Mouse (Mus musculus) gastrocnemius, postnatal 36 days (tissue): ENCODE measurements around the gene Esrrg. TPM values are rescaled to one million over a fixed set of nuclear protein-coding genes. Genes with fewer than 3 reads are reported as not detected.

Source experiments
- DNase-seq, 2 experiments: peaks; one replicate each; pipeline ENCODE4 v3.0.0; 2022
- intact Hi-C: fragments of 180-260 bp; cut with DNase I; formaldehyde crosslinking; loops from one replicate; pipeline ENCODE4 v1.15.1; 2025
- long read RNA-seq, 2 experiments: library from polyadenylated mRNA; stranded (forward); transcript quantifications; one replicate each; pipeline ENCODE4 v2.0.0; 2021
- total RNA-seq, 2 experiments: library from RNA; stranded (reverse); gene quantifications; 2 replicates each; pipeline ENCODE4 v1.2.3; 2021

The Esrrg gene
- total RNA-seq = 10 to 100 TPM; 18.5 to 30.4 TPM
- long read RNA-seq, experiment 1, partial matches to known transcripts = 2 of 9 reads
- long read RNA-seq, experiment 1, other reads (novel, unspliced or antisense) = 7 of 9 reads
- long read RNA-seq, experiment 2, partial matches to known transcripts = 2 of 17 reads
- long read RNA-seq, experiment 2, other reads (novel, unspliced or antisense) = 15 of 17 reads

- DNase-seq = no peak
- intact Hi-C loops = no loop called here
Measured at GRCm38 (mm10) chr1:187608261-187608921, at the start of gene Esrrg. Esrrg (plus strand) TSS chr1:187608791.

GRCm38 (mm10) chr1:187583982-187584381 lies 24.6 kb upstream of the Esrrg start:
- no peak for DNase-seq
- intact Hi-C loops = no loop called here

DNA sequence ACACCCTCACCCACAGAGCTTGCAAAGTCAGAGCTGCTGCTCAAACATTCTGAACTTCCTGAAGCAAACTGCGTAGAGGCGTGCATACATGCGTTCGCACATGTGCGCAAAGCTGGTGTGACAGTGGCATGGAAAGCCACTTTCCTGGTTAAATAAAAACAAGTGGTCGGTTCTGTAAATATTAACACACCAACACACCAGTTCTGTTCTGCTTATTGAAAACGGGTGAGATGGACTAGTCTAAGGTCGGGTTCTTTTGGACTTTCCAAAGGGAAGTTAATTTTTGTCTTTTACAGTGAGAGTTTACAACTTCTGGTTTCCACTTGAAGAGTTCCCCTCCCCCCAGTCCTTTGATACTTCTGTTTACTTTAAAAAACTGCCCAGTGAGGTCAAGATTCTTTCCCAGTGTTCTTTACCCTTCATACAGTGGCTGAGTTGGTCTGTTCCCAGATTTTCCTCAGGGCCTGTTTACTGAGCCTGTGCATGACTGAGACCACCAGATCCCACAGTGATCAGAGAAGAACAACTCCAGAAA lies 22.0 kb upstream of the Esrrg start:
- intact Hi-C loops = no loop called here
- no peak for DNase-seq

GRCm38 (mm10) chr1:187602942-187603341 lies 5.6 kb upstream of the Esrrg start:
- intact Hi-C loops = no loop called here
- DNase-seq = no peak

DNA sequence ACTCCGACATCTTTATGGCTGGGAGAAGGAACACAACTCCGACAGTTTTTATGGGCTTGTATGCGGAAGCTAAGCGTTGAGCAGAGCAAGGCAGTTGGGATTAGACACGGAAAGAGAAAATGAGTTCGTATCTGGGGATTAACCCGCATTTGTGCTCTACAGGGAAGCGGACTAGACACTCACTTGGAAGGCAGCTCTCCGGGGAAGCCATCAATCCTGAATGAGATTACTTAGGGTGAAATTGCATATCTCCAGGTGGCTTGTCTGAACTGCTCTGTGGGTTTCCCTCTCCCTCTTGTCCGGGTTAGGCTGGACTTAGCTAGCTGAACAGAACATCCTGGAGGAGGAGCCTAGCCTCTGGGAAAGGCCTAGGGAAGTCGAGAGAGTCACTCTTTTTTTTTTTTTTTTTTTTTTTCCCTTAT lies 4.5 kb upstream of the Esrrg start:
- DNase-seq = no peak
- intact Hi-C loops = no loop called here

DNA sequence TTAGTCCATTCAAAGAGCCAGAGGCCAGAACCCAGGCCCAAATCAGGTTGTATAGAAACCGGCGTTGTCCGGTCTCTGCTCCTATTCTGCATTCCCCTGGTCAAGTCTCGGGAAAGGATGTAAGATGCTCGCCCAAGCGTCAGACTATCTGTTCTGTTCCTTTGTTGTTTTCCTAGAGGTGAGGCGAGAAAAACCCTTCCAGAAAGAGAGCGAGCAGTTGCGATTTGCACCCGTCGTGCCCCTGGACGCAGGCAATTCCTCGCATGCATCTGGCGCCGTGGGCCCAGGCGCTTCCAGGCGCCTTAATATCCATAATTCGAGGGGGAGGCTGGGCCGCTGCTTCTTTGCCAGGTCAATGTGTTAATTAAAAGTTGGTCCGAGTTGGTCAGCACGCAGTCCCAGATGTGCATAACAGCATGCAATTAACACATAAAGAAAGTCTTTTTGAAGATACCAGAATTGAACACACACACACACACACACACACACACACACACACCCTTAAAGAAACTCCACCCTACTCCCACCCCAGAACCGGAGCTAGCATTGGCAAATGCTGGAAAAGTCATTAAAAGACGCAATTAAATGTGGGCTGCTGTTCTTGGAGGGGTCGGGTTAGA lies 3.8 kb upstream of the Esrrg start:
- intact Hi-C loops = no loop called here

DNA sequence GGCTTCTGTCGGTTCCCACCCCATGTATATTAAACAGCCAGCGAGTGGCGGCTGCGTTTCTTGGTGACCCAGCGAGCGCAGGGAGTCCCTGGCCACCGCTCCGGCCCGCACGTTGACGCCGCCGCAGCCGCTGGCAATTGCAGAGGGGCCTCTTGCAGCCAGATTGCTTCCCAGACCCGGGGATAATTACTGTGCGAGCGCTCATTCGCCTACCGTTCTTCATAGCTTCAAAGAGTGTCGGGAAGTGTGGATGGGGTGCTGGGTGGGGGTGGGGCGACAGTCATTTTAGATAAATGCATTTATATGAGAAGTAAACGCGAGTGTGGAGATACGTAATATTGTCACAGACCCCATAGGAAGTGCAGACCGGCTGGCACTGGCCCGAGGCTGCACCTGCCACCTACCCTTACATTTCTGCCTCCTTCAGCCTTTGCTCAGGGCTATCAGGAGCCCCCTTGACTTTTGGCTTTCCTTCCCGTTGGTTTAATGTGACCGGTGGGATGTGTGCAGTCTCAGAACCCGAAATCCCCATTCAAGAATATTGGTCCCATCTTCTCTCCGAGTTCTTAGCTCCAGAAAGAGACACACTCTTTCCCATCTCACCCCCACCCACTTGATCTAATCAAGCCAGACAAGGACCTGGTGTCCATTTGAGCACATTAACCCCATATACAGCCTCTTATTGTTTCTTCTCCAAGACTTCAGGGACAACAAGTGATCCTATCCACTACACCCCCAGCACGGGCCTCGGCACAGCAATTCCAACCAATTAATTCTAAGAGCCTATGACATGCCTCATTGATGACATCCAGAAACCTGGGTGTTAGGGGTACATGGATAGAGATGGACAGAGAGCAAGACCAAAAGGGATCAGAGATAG lies 3.0 kb upstream of the Esrrg start:
- no peak for DNase-seq
- intact Hi-C loops = no loop called here

More for the DNA sequence above, 3.8 kb upstream of the Esrrg start:
- DNase-seq = no peak

- intact Hi-C loops = no loop called here
- DNase-seq = no peak
Measured at GRCm38 (mm10) chr1:187606271-187607040, 2.1 kb upstream of the Esrrg start.

DNA sequence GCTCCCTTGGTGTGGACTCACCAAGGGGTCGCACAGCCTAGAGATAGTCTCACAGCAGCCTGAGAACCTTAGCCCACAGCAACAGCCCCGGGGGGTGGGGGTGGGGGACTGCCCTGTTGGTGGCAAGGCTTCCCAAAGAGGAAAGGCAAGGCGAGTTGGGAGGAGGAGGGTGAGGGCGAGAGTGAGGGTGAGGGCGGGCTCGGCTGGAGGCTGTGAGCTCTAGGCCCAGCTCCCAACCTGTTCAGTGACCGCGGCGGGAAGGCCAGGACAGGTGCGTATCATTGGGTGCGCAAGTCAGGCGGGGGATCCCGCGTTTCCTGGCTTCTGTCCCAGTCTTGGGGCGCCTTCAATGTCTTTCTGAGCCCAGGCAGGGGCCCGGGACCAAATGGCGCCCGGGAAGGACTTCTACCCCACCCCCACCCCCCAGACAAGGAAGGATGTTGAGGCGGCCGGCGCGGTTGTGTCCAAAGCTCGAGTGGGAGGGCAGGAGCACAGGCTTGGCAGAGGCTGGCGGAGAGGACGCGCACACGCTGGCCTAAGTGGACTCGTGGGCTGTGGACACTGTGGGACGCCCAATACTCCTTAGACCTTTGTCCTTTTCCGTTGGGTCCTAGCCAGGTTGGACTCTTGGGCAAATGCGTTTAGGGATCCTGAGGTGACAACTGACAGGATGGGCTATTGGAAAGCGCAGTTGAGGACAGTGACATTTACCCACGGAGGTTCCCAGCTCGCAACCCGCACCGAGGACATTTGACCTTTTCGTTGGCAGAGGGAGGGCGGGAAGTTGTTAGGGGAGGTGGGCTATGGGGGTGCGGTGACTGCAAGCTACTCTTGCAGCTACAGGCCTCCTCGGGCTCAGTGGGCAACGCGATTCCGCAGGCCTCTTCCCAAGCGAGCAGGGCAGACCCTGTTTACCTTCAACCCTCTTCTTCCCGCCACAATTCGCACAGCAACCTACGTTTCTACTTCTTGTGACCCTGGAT lies 1.2 kb upstream of the Esrrg start:
- DNase-seq = no peak
- intact Hi-C loops = no loop called here

GRCm38 (mm10) chr1:187609021-187609852 lies 646 bp downstream of the Esrrg start:
- intact Hi-C loops = no loop called here
- peak in 1 of 2 experiments; percentile 11 for DNase-seq

GRCm38 (mm10) chr1:187609853-187610230 lies 1.3 kb downstream of the Esrrg start:
- no peak for DNase-seq
- intact Hi-C loops = no loop called here

DNA sequence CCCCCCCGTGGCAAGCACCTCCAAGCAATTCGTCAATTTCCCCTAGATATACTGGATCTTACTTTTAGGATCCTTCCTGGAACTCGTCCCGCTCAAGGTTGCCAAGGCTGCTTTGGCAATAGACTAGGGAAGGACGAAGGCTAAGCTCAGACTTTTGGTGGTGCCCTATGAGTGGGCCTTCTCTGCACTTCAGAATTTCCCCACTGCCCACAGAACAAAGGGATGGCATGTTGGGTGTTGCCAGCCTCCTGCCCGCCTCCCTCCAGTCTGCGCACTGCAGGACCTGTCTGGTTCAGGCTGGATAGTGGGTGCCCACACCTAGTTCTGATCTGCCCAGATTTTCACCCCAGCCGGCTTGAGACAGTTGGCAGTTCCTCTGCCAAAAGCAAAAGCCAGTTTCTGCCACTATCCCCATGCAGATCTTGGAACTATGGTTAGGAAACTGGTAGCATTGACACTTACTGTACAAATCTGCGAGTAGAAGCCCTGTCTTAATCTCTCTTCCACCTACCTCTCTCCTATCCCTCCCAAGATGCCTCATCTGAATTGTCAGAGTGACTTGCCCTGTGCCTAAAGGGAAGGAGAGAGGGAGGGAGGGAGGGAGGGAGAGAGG lies 1.9 kb downstream of the Esrrg start:
- DNase-seq = no peak
- intact Hi-C loops = no loop called here

DNA sequence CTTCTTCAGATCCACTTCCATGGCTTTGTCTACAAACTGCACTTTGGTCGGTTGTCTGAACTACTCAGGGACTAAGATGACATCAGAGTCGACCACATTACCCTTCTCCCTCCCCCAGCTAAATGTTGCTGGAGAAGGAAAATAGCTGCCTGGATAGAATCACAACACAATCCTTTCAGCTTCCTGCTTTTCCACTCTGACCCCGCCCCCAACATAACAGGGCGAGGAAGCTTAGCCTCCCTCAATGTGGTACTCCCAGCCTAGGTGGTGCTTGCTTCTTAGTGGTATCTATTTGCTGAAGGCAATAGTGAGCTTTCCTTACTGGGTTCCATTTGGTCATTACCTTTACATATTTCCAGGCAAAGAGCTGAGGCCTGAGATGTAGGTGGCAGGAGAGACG lies 3.3 kb downstream of the Esrrg start:
- intact Hi-C loops = no loop called here
- no peak for DNase-seq

DNA sequence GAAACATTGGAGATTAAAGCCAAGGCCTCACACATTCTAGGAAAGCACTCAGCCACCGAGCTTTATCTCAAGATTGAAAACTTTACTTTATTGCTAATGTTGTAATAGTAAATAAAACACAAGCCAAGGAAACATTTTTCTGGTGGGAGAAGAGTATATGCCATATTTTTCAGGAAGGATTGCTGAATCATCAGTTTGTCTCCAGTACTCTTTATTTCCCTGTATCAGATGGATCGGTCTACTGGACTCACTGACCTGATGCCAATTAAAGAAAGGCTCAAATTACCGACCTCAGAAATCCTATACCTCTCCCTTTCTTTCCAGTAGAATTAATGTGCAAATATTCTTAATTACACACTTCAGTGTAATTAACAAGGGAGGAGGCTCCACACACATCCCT lies 4.7 kb downstream of the Esrrg start:
- DNase-seq = no peak
- intact Hi-C loops = no loop called here

DNA sequence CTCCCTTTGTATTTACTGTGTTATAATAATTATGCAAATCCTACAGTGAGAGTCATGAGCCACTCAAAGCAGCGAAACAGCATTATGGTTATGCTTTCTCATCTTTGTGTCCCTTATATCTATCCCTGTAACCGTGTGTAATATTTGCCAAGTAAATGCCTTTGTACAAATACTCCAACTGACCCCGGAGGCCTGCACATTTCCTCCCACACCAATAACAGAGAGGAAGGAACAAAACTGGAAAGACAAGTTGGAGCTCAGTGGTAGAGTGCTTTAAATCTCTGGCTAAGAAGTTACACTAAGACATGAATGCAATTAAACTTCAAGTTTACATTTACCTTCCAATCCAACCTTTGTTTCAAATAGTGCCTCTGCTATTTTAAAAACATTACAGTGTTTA lies 15.4 kb downstream of the Esrrg start:
- intact Hi-C loops = no loop called here
- DNase-seq = no peak

- intact Hi-C loops = no loop called here
Measured at GRCm38 (mm10) chr1:187630361-187630760, 21.8 kb downstream of the Esrrg start.

GRCm38 (mm10) chr1:187631486-187631885 lies 22.9 kb downstream of the Esrrg start:
- DNase-seq = no peak
- intact Hi-C loops = no loop called here

More at GRCm38 (mm10) chr1:187630361-187630760, 21.8 kb downstream of the Esrrg start:
- DNase-seq = no peak
